Mouse (Mus musculus) cerebellum, postnatal 36 days (tissue): Measurements from ENCODE around the gene Bhlhe41.

ENCODE experiments used
- DNase-seq, 2 experiments: peaks; one replicate each; pipeline ENCODE4 v3.0.0; 2021 to 2022; ENCODE audit warnings: mixed read lengths in 2 of 2

Gene Bhlhe41

DNA sequence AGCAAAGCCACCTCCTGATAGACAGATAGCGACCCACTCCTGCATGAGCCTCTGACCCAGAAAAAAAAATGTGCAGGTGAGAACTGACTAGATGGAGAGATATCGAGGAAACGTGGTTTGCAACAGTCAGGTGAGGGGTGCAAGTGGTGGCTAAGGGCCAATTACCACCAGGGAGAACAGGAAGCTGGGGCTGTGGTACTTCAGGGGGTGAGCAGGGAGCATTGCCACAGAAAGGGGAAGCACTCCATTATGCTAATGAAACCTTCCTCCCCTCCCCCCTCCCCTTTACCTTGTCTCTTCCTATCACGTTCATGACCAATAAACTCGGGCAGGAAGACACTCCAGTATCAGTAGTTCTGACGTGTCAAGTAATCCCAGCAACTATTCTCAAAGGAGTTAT is 30.0 kb downstream of the Bhlhe41 start:
- no peak for DNase-seq

DNA sequence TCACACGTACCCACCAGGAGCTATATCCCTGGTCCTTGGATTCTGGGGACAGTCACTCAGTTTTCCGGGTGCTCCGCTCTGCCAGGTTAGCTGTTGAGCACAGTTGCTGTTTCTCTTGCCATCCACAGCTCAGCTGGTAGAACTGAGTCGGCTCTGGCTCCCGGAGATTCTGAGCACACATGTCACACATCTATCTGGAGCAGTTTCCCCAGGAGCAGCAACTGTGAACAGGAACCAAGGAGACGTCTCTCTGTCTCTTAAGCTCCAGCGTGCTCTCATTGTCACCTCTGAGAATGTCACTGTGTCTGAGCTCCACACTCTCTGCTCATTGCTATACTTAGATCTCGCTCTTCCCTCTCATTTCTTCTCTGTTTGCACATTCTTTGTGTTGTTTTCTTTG is 32.4 kb downstream of the Bhlhe41 start:
- no peak for DNase-seq

GRCm38 (mm10) chr6:145830617-145831016 is 34.7 kb downstream of the Bhlhe41 start:
- no peak for DNase-seq

- peak; percentile 78 to 81 for DNase-seq
These were observed 35.2 kb downstream of the Bhlhe41 start for GRCm38 (mm10) chr6:145830117-145830516.

DNA sequence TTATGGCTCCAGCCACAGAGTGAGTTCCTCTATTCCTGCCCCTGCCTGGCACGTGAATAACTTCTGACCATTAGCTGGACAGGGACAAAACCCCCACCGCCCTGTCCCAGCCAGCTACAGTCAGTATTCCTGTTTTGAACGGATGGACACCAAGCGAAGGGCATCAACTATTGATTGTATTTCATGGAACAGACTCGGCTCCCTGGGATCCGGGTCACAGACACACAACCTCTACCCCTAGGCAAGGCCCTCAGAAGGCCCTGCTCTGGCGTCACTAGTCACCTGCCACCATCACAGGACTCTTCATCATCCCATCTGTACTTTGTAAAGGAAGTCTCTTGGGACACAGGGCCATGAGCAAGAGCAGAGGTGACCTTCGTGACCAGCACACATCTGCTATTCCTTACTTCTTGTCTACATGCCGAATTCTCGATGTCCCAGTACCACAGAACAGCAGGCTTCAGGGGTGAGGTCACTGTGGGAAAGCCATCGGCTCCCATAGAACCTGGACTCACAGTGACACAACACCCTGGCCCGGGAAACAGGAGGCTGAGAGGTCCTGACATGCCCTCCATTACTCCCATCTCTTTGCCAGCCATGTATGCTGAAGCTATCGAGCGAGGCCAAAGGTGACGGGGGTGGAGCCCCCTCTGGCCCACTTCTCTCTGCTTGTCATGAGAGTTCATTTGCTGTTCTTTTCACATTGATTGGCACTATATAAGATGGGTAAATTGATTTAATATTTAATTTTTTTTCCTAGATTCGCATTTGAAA is 36.1 kb downstream of the Bhlhe41 start:
- no peak for DNase-seq

DNA sequence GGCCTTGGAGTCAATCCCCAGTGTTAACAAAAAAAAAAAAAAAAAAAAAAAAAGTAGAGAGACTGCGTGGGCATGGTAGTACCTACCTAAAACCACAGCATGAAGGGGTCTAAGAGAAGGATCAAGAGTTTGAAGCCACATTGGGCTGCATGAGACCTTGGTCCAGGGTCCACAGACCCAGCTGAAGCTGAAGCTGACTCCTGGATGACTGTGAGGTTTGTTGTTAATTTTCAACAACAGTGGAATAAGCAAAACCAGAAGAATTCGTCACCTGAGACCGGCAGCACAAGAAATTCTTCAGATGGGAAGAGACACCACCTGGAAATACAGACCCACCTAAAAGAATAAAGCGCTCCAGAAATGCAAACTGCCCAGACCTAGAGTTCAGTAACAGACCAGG is 39.1 kb downstream of the Bhlhe41 start:
- DNase-seq, result no peak

- peak in 1 of 2 experiments; percentile 54 for DNase-seq
These were observed 41.6 kb downstream of the Bhlhe41 start for GRCm38 (mm10) chr6:145823588-145824234.

DNA sequence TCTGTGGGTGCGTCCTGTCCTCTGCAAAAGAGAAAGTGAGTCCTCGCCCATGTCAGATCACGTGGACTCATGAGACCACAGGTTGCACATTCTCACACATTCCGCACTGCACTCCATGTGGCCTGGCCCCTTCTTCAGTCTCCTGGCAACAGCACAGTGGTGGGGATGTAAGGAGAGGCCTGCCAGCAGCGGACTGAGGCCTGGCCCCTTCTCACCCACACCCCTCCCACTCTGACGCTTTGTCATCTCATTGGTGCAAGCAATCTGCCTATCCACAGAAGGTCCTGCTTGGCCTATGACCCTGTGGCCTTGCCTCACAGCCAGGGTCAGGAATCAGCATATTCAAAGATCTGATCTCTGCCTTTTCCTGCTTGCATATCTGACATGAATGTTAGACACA is 42.3 kb downstream of the Bhlhe41 start:
- no peak for DNase-seq

- no peak for DNase-seq
These were observed 43.1 kb downstream of the Bhlhe41 start for GRCm38 (mm10) chr6:145822218-145822617.

- DNase-seq, result no peak
These were observed 46.2 kb downstream of the Bhlhe41 start for GRCm38 (mm10) chr6:145819151-145819550.

- DNase-seq, result peak; percentile 39 to 42
These were observed 50.2 kb downstream of the Bhlhe41 start for GRCm38 (mm10) chr6:145815200-145815599.

GRCm38 (mm10) chr6:145811174-145811573 is 54.2 kb downstream of the Bhlhe41 start:
- DNase-seq, result no peak

- DNase-seq, result no peak
These were observed 55.3 kb downstream of the Bhlhe41 start for GRCm38 (mm10) chr6:145810015-145810414.

DNA sequence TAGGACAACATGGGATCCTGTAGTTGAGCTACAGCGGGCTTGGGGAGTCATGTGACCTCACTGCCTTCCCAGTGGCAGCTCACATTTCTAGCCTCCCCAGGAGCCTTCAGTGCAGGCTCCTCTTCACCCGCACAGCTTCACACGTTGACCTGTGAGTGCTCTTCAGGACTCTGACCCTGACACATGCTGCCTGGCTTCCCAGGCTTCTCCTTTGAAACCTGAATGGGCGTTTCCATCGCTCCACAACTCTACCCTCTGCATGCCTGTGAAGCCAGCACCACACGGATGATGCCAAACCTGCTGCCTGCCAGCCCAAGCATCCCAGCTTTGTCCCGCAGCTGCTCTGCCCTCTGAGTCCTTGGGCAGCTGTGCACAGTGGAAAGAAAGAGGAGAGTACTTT is 55.8 kb downstream of the Bhlhe41 start:
- DNase-seq, result no peak
